Mouse (Mus musculus) thymus, postnatal 10 days (tissue): ENCODE measurements around the gene Sgo1.
"Not testable (repeated sequence)": the region's sequence is repeated elsewhere in the genome, so short reads cannot be mapped to it uniquely, and the experiment has no call there.

Experiments
- DNase-seq, 2 experiments: peaks; one replicate each; pipeline ENCODE4 v3.0.0; 2021; ENCODE audit warnings: low spot score in 2 of 2

The Sgo1 gene

GRCm38 (mm10) chr17:53688877-53689802, at the start of gene Sgo1:
Sgo1 (minus strand) TSS chr17:53689333.
- DNase-seq: peak; percentile 97 to 98

GRCm38 (mm10) chr17:53718916-53719315, 29.8 kb upstream of the Sgo1 start:
- DNase-seq: not testable (repeated sequence)

- no peak for DNase-seq
Measured at GRCm38 (mm10) chr17:53718474-53718873, 29.3 kb upstream of the Sgo1 start.

GRCm38 (mm10) chr17:53715161-53715560, 26.0 kb upstream of the Sgo1 start:
- not testable (repeated sequence) for DNase-seq

- no peak for DNase-seq
Measured at GRCm38 (mm10) chr17:53714453-53714852, 25.3 kb upstream of the Sgo1 start.

GRCm38 (mm10) chr17:53697521-53697920, 8.4 kb upstream of the Sgo1 start:
- DNase-seq: not testable (repeated sequence)

GRCm38 (mm10) chr17:53694039-53694438, 4.9 kb upstream of the Sgo1 start:
- DNase-seq: peak in 1 of 2 experiments; percentile 15

GRCm38 (mm10) chr17:53689946-53690345, 813 bp upstream of the Sgo1 start:
- peak in 1 of 2 experiments; percentile 16 for DNase-seq

- DNase-seq: no peak
Measured at GRCm38 (mm10) chr17:53688321-53688720, 812 bp downstream of the Sgo1 start.

GRCm38 (mm10) chr17:53678716-53679115, 10.4 kb downstream of the Sgo1 start:
- no peak for DNase-seq

- DNase-seq: no peak
Measured at GRCm38 (mm10) chr17:53670453-53670852, 18.7 kb downstream of the Sgo1 start.

GRCm38 (mm10) chr17:53664703-53665382, 24.3 kb downstream of the Sgo1 start:
- no peak for DNase-seq

GRCm38 (mm10) chr17:53664267-53664666, 24.9 kb downstream of the Sgo1 start:
- no peak for DNase-seq

GRCm38 (mm10) chr17:53661056-53661840, 27.9 kb downstream of the Sgo1 start:
- DNase-seq: no peak

- DNase-seq: no peak
Measured at GRCm38 (mm10) chr17:53659738-53660137, 29.4 kb downstream of the Sgo1 start.

GRCm38 (mm10) chr17:53659230-53659629, 29.9 kb downstream of the Sgo1 start:
- no peak for DNase-seq

- no peak for DNase-seq
Measured at GRCm38 (mm10) chr17:53658668-53659067, 30.5 kb downstream of the Sgo1 start.

GRCm38 (mm10) chr17:53657391-53657790, 31.7 kb downstream of the Sgo1 start:
- DNase-seq: peak in 1 of 2 experiments; percentile 13

GRCm38 (mm10) chr17:53656369-53656860, 32.7 kb downstream of the Sgo1 start:
- DNase-seq: no peak

GRCm38 (mm10) chr17:53655959-53656358, 33.2 kb downstream of the Sgo1 start:
- DNase-seq: no peak

- no peak for DNase-seq
Measured at GRCm38 (mm10) chr17:53655081-53655480, 34.1 kb downstream of the Sgo1 start.

- DNase-seq: no peak
Measured at GRCm38 (mm10) chr17:53654596-53654995, 34.5 kb downstream of the Sgo1 start.
